Mouse (Mus musculus): ENCODE measurements at regions not wholly inside any gene's neighbourhood (a gene's known extent, or its start where the extent isn't known, plus 50 kb on each side); places are given as distances from the start of the nearest gene placed in this dataset.

- TF ChIP-seq POLR2A (IDR thresholded peaks at IDR 0.05; ENCODE audit: low read depth, low read length) = no peak
- no peak for TF ChIP-seq CTCF (IDR thresholded peaks at IDR 0.05; ENCODE audit: extremely low read depth, insufficient read depth, insufficient read length, insufficient replicate concordance)
These were observed 84.2 kb downstream of the 3110018I06Rik start for GRCm38 (mm10) chr12:107572586-107572985.
